Mouse (Mus musculus) limb, embryonic 11.5 days (tissue): ENCODE results near the gene Polr3gl. TPM values are rescaled to one million over a fixed set of nuclear protein-coding genes. Genes with fewer than 3 reads are reported as not detected.

Experiments
- ATAC-seq: fragments of 200-750 bp; cut with Nextera tagmentation; 2 replicates; pipeline ENCODE4 v1.8.0; 2017; ENCODE audit warnings: low read depth; ENCODE audit not compliant: insufficient number of reproducible peaks, low FRiP score, low TSS enrichment
- DNase-seq: peaks from one replicate; pipeline ENCODE4 v3.0.0-alpha.2; 2015; ENCODE audit warnings: low spot score
- H3K27ac ChIP-seq: fragments of 300-500 bp; sonication (generic); replicated peaks from 2 replicates; pipeline ENCODE4 v1.5.1; 2014; ENCODE audit warnings: low read depth, mild to moderate bottlenecking, low read length
- H3K27me3 ChIP-seq: fragments of 300-500 bp; sonication (generic); 2 replicates; pipeline ENCODE4 v1.6.1; 2014; ENCODE audit warnings: mild to moderate bottlenecking, low read length, mixed read lengths; ENCODE audit not compliant: control insufficient read depth, insufficient read depth
- H3K36me3 ChIP-seq: fragments of 300-500 bp; sonication (generic); 2 replicates; pipeline ENCODE4 v1.6.1; 2014; ENCODE audit warnings: mild to moderate bottlenecking, low read length, moderate library complexity, mixed read lengths; ENCODE audit not compliant: control insufficient read depth, insufficient read depth
- H3K4me1 ChIP-seq: fragments of 300-500 bp; sonication (generic); 2 replicates; pipeline ENCODE4 v1.6.1; 2014; ENCODE audit warnings: low read length, mixed read lengths; ENCODE audit not compliant: control insufficient read depth, insufficient read depth
- H3K4me2 ChIP-seq: fragments of 300-500 bp; sonication (generic); 2 replicates; pipeline ENCODE4 v1.6.1; 2014; ENCODE audit warnings: low read depth, mild to moderate bottlenecking, moderate library complexity; ENCODE audit not compliant: severe bottlenecking
- H3K4me3 ChIP-seq: fragments of 300-500 bp; sonication (generic); 2 replicates; pipeline ENCODE4 v1.5.1; 2014; ENCODE audit warnings: low read depth, low read length
- H3K9ac ChIP-seq: fragments of 300-500 bp; sonication (generic); 2 replicates; pipeline ENCODE4 v1.6.1; 2014; ENCODE audit warnings: mild to moderate bottlenecking, low read length
- H3K9me3 ChIP-seq: fragments of 300-500 bp; sonication (generic); 2 replicates; pipeline ENCODE4 v1.6.1; 2016; ENCODE audit warnings: low read length; ENCODE audit not compliant: control insufficient read depth
- WGBS: fragments of 180-500 bp; shearing (Covaris S2); extraction: QIAGEN DNeasy Blood & Tissue Kit; methylation state at CpG from one replicate; pipeline ENCODE4 v1.1.7; 2014; 5-methylcytosine and 5-hydroxymethylcytosine counted together
- polyA plus RNA-seq: library from polyadenylated mRNA; unstranded; fragments of >200 nt; fragmentation: Nextera tagmentation; extraction: Ambion mirVana; gene quantifications from 2 replicates; pipeline ENCODE4 v1.2.1, GENCODE M21; 2014

The Polr3gl gene
- polyA plus RNA-seq, 1 experiment from 2014 or later = 18.8 TPM

DNA sequence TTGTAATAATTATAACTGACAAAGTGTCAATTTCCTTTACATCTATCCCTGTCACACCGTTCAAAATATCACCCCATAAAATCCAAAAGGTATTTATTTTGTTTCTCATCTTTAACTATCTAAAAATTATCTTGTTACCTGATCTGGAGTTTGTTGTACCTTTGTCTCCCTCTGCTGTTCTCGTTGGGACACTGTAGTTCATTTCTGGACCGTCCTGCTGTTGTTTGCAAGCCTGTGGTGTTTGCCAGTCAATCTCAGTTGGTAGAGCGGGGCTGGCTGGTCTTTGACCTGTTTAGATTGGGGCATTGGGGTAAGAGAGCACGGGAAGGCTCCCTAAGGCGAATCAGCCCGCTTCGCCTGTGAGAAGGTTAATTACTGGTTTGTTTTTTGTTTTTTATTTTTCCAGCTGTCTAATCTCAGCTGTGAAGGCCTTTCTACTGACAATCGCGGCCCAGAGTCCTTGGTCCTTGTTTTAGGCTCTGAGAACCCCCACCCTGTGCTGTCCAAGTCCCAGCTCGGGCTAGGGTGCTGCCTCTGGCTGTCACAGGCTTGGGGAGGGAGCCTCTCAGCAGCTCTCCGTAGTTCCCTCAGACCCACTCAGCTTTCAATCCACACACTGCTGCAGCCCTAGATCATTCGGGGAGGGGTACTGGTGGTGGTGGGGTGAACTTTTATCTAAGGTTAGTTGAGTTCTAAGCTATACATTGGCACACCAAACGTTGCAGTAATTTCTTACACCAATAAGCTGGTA is 52.5 kb downstream of the Polr3gl start:
- Histone ChIP-seq H3K4me3 (no peak overlapping the region), H3K27me3 (no peaks in the 10 kb centered on the region), H3K9ac (no peak overlapping the region), H3K4me1 (0 out of 2 replicates have a peak, but pooled peaks cover 3% of the 10 kb centered on the region), H3K4me2 (no peak overlapping the region), H3K27ac (no peak overlapping the region), H3K9me3 (no peaks in the 10 kb centered on the region), H3K36me3 (no peaks in the 10 kb centered on the region)
- no peak for ATAC-seq
- peak; percentile 62 for DNase-seq
- 21% methylated on average over 14 of the region's 14 CpGs for WGBS

DNA sequence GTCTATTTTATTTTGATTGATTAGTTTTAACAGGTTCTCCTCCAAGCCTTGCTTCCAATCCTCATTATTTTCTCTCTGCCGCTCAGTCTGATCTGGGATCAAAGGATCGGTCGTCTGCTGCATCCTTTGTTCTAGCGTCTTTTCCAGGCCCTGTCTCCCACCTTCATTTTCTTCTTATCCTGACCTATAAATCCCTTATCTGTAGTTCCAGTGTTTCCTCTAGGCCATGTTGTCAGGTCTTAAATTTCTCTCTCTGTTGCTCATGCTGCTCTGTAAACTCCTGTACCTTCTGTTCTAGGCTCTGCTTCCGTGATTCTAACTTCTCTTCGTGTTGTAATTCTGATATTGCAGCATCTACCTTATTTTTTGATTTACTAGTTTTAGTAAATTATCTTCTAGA is 53.2 kb downstream of the Polr3gl start:
- Histone ChIP-seq H3K9ac (no peak overlapping the region), H3K27ac (no peak overlapping the region), H3K4me1 (0 out of 2 replicates have a peak, but pooled peaks cover 3% of the 10 kb centered on the region), H3K27me3 (no peaks in the 10 kb centered on the region), H3K36me3 (no peaks in the 10 kb centered on the region), H3K4me3 (no peak overlapping the region), H3K4me2 (no peak overlapping the region), H3K9me3 (no peaks in the 10 kb centered on the region)
- DNase-seq (no peak), ATAC-seq (no peak)
- 22% methylated on average over 6 of the region's 6 CpGs for WGBS

DNA sequence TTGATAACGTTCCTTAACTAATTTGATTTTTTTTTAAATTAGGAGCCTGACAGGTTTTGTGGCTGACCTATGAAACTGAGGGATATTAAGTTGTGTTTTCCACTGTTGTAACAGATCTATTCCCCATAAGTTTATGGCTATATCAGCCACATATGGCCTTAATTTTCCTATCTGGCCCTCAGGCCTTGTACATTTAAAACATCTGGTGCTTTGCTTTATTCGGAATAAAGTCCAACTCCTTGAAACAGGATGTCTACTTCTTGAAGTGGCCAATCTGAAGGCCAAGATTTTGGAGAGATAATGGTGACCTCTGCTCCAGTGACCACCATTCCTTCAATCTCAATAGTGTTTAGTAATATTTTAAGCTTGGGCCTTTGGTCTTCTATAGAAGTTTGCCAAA is 54.7 kb downstream of the Polr3gl start:
- Histone ChIP-seq H3K9ac (no peak overlapping the region), H3K27ac (0 out of 2 replicates have a peak overlapping the region, but pooled peaks have one; percentile 36), H3K9me3 (no peaks in the 10 kb centered on the region), H3K4me3 (no peak overlapping the region), H3K4me2 (no peak overlapping the region), H3K4me1 (0 out of 2 replicates have a peak, but pooled peaks cover 3% of the 10 kb centered on the region), H3K36me3 (no peaks in the 10 kb centered on the region), H3K27me3 (no peaks in the 10 kb centered on the region)
- 12% methylated on average over 2 of the region's 2 CpGs for WGBS
- no peak for DNase-seq
- no peak for ATAC-seq

DNA sequence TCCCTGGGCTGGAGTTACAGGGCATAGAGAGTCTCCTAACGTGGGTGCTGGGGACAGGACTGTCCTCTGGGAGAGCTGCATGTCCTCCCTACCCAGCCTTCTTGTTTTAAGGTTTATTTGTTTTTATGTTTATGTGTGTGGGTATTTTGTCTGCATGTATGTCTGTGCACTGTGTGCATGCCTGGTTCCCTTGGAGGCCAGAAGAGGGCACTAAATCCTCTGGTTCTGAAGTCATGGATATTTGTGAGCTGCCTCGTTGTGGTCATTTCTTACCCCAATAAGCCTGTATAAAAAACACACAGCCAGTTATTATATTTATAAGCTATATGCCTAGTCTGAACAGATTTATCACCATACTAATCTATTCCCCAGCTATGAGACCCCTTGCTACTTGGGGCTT is 59.7 kb downstream of the Polr3gl start:
- Histone ChIP-seq H3K27me3 (no peaks in the 10 kb centered on the region), H3K4me1 (0 out of 2 replicates have a peak, but pooled peaks cover 3% of the 10 kb centered on the region), H3K4me2 (no peak overlapping the region), H3K4me3 (no peak overlapping the region), H3K36me3 (no peaks in the 10 kb centered on the region), H3K27ac (no peak overlapping the region), H3K9me3 (no peaks in the 10 kb centered on the region), H3K9ac (no peak overlapping the region)
- WGBS = 55% methylated on average over 2 of the region's 2 CpGs
- ATAC-seq (no peak), DNase-seq (no peak)

- H3K27ac ChIP-seq = no peak overlapping the region
- H3K9ac ChIP-seq = no peak overlapping the region
- H3K36me3 ChIP-seq = no peaks in the 10 kb centered on the region
- ATAC-seq = no peak
- 67% methylated on average over 7 of the region's 7 CpGs for WGBS
- no peak overlapping the region for H3K4me3 ChIP-seq
- H3K27me3 ChIP-seq = peaks cover 13% of the 10 kb centered on the region
- peaks cover under 1% of the 10 kb centered on the region; the same call in 1 of the 2 replicates for H3K4me1 ChIP-seq
- no peak for DNase-seq
- H3K4me2 ChIP-seq = no peak overlapping the region
- no peaks in the 10 kb centered on the region for H3K9me3 ChIP-seq
Observed at GRCm38 (mm10) chr3:96532050-96532449, 61.9 kb downstream of the Polr3gl start.

DNA sequence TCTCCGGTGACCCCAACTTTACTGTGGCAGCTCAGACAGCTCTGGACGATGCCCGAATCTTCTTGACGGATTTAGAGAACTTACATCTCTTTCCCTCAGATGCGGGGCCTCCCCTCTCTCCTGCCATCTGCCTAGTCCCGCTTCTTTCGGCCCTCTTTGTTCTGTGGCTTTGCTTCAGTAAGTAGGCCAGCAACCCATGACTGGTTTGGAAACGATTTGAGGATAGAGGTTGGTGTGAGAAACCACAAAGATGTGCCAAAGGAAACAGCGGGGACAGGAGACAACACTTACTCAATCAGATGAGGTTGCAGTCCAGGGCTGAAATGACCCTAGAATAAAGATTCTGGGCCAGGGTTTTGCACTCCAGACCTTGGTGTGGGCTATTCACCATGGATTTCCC is 65.5 kb downstream of the Polr3gl start:
- no peak overlapping the region for H3K4me3 ChIP-seq
- 52% methylated on average over 9 of the region's 9 CpGs for WGBS
- no peaks in the 10 kb centered on the region for H3K36me3 ChIP-seq
- ATAC-seq = no peak
- no peak overlapping the region for H3K4me2 ChIP-seq
- no peak for DNase-seq
- peaks cover 18% of the 10 kb centered on the region for H3K27me3 ChIP-seq
- H3K4me1 ChIP-seq = peaks cover 3% of the 10 kb centered on the region; the same call in 1 of the 2 replicates
- H3K9me3 ChIP-seq = no peaks in the 10 kb centered on the region
- no peak overlapping the region for H3K27ac ChIP-seq
- no peak overlapping the region for H3K9ac ChIP-seq

Other genes starting within 250 kb of the Polr3gl start
- not detected in 2 replicates for gene BC107364, start 141.9 kb downstream of the Polr3gl start, polyA plus RNA-seq
- gene Hfe2, start 69.0 kb downstream of the Polr3gl start, polyA plus RNA-seq = 1.7 and 1.8 TPM in 2 replicates
- 54.4 and 57.9 TPM in 2 replicates for gene Txnip, start 36.2 kb downstream of the Polr3gl start, polyA plus RNA-seq
- gene Gm16253, start 17.2 kb downstream of the Polr3gl start, polyA plus RNA-seq = 0.69 and 1.0 TPM in 2 replicates
- gene Ankrd34a, start 2.5 kb upstream of the Polr3gl start, polyA plus RNA-seq = 1.5 and 1.7 TPM in 2 replicates
- 5.7 and 6.4 TPM in 2 replicates for gene Lix1l, start 7.0 kb upstream of the Polr3gl start, polyA plus RNA-seq
- gene Rbm8a, start 35.8 kb upstream of the Polr3gl start, polyA plus RNA-seq = 240 and 241 TPM in 2 replicates
- gene Pex11b, start 41.2 kb upstream of the Polr3gl start, polyA plus RNA-seq = 48.4 and 49.2 TPM in 2 replicates
- gene Gm42957, start 41.3 kb upstream of the Polr3gl start, polyA plus RNA-seq = 0.11 and 0.34 TPM in 2 replicates
- gene Itga10, start 51.4 kb upstream of the Polr3gl start, polyA plus RNA-seq = 0.92 and 0.96 TPM in 2 replicates
- 0.31 and 0.45 TPM in 2 replicates for gene Ankrd35, start 76.0 kb upstream of the Polr3gl start, polyA plus RNA-seq
- gene Pias3, start 102.2 kb upstream of the Polr3gl start, polyA plus RNA-seq = 41.4 and 42.8 TPM in 2 replicates
- gene Nudt17, start 114.4 kb upstream of the Polr3gl start, polyA plus RNA-seq = 8.9 and 10.8 TPM in 2 replicates
- gene Polr3c, start 133.4 kb upstream of the Polr3gl start, polyA plus RNA-seq = 38.1 and 42.8 TPM in 2 replicates
- 70.0 and 70.7 TPM in 2 replicates for gene Rnf115, start 133.5 kb upstream of the Polr3gl start, polyA plus RNA-seq
- not detected in 2 replicates for gene Pdzk1, start 235.1 kb upstream of the Polr3gl start, polyA plus RNA-seq
- 0.20 and 0.21 TPM in 2 replicates for gene Cd160, start 235.2 kb upstream of the Polr3gl start, polyA plus RNA-seq